Mouse (Mus musculus) liver, embryonic 13.5 days (tissue): ENCODE results near the gene Gm11361. TPM values are rescaled to one million over a fixed set of nuclear protein-coding genes. Genes with fewer than 3 reads are reported as not detected.

Experiments
- ATAC-seq: fragments of 200-750 bp; cut with Nextera tagmentation; 2 replicates; pipeline ENCODE4 v1.8.0; 2017; ENCODE audit warnings: low read depth, mild to moderate bottlenecking, moderate number of reproducible peaks, moderate library complexity
- DNase-seq: peaks from one replicate; pipeline ENCODE4 v3.0.0; 2022
- H3K27ac ChIP-seq: fragments of 300-500 bp; sonication (generic); 2 replicates; pipeline ENCODE4 v1.5.1; 2015; ENCODE audit warnings: moderate library complexity, mild to moderate bottlenecking, inconsistent platforms
- H3K27me3 ChIP-seq: fragments of 300-500 bp; sonication (generic); 2 replicates; pipeline ENCODE4 v1.6.1; 2015; ENCODE audit warnings: mild to moderate bottlenecking, inconsistent platforms
- H3K36me3 ChIP-seq: fragments of 300-500 bp; sonication (generic); 2 replicates; pipeline ENCODE4 v1.6.1; 2015; ENCODE audit warnings: mild to moderate bottlenecking, inconsistent platforms
- H3K4me1 ChIP-seq: fragments of 300-500 bp; sonication (generic); replicated peaks from 2 replicates; pipeline ENCODE4 v1.6.1; 2015; ENCODE audit warnings: inconsistent platforms
- H3K4me2 ChIP-seq: fragments of 300-500 bp; sonication (generic); 2 replicates; pipeline ENCODE4 v1.6.1; 2015; ENCODE audit warnings: inconsistent platforms, mild to moderate bottlenecking, moderate library complexity
- H3K4me3 ChIP-seq: fragments of 300-500 bp; sonication (generic); replicated peaks from 2 replicates; pipeline ENCODE4 v1.5.1; 2015; ENCODE audit warnings: mild to moderate bottlenecking, inconsistent platforms
- H3K9ac ChIP-seq: fragments of 300-500 bp; sonication (generic); 2 replicates; pipeline ENCODE4 v1.6.1; 2015; ENCODE audit warnings: mild to moderate bottlenecking, inconsistent platforms
- H3K9me3 ChIP-seq: fragments of 300-500 bp; sonication (generic); replicated peaks from 2 replicates; pipeline ENCODE4 v1.6.1; 2016; ENCODE audit warnings: inconsistent platforms
- WGBS: fragments of 180-500 bp; shearing (Covaris S2); methylation state at CpG from one replicate; pipeline ENCODE4 v1.1.7; 2015; ENCODE audit not compliant: insufficient replicate concordance; 5-methylcytosine and 5-hydroxymethylcytosine counted together
- polyA plus RNA-seq: library from polyadenylated mRNA; unstranded; fragments of >200 nt; fragmentation: Nextera tagmentation; extraction: Ambion mirVana; gene quantifications from 2 replicates; pipeline ENCODE4 v1.2.1, GENCODE M21; 2015

Gm11361 gene
- 6.4 and 10.9 TPM in 2 replicates for polyA plus RNA-seq

DNA sequence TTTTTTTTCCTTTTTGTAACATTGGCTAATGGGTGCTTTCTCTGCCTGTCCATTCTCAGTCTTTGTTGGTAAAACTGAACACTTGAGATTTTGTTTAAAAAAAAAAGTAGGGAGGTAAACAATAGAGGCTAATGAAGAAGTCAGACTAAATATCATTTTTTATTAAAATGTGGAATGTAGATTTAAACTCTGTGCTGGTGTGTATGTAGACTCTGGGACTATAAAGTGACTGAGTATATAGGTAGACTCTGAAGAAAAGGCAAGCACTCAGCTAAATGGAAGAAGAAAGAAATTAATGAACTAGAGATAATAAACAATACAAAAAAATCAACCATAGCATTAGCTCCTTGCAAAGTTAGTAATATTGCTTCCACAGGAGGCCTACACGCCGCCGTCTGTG is at the start of gene Gm11361:
Gene Gm11361 (plus strand): TSS at position 301 of the 400 bp plus-strand sequence.
- Histone ChIP-seq H3K4me3 (no peak within 1 kb of the TSS), H3K9ac (no peak within 1 kb of the TSS), H3K4me2 (no peak within 1 kb of the TSS), H3K27me3 (no peaks in the 10 kb centered on the region), H3K27ac (no peak within 1 kb of the TSS), H3K36me3 (no peaks in the 10 kb centered on the region), H3K9me3 (no peaks in the 10 kb centered on the region), H3K4me1 (no peaks in the 10 kb centered on the region)
- 85% methylated on average over 3 of the region's 3 CpGs for WGBS
- ATAC-seq (no peak), DNase-seq (no peak)

DNA sequence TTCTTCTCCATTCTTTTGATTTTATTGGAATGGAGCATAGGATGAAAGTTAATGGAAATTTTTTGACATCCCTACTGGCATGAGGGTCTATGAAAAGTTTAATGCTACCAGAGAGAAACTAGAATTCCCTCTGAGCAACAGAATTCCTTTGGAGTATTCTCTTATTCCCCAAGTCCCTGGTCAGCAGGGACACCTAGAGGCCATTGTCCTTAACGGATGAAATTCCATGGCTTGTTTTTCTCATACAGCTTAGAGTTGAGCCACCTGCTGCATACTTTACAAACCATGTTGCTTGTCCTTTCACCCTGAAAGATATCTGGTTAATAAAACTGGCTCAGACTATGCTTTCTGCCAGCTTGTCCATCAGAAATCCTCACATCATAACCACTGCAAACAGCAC is 7.1 kb downstream of the Gm11361 start:
- H3K4me3 ChIP-seq, result no peak overlapping the region
- ATAC-seq, result no peak
- no peak for DNase-seq
- H3K9me3 ChIP-seq, result no peaks in the 10 kb centered on the region
- no peaks in the 10 kb centered on the region for H3K36me3 ChIP-seq
- no peaks in the 10 kb centered on the region for H3K4me1 ChIP-seq
- no peak overlapping the region for H3K27ac ChIP-seq
- no peaks in the 10 kb centered on the region for H3K27me3 ChIP-seq
- WGBS, result 25% methylated on average over 1 of the region's 1 CpGs
- no peak overlapping the region for H3K4me2 ChIP-seq
- no peak overlapping the region for H3K9ac ChIP-seq

DNA sequence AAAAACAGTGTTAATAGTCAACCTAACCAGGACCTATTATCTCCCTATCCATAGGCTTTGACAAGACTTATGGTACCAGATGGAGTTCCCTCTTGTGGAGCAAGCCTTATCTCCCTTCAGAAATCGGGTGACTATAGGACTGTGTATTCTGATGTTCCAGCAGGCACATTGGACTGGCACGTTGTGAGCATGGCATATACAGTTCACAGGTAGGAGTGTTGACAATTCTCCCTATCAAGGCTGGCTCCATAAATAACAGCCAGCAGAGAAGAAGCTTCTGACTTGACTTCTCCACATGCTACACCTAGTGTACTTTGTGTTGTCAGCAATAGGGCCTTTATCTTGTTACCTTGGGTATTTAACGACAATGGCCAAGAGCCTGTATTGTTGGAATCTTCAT is 30.0 kb downstream of the Gm11361 start:
- H3K4me1 ChIP-seq, result no peaks in the 10 kb centered on the region
- no peak overlapping the region for H3K4me2 ChIP-seq
- H3K4me3 ChIP-seq, result no peak overlapping the region
- H3K9me3 ChIP-seq, result no peaks in the 10 kb centered on the region
- no peak for DNase-seq
- 68% methylated on average over 3 of the region's 3 CpGs for WGBS
- ATAC-seq, result no peak
- no peak overlapping the region for H3K9ac ChIP-seq
- H3K27ac ChIP-seq, result no peak overlapping the region
- no peaks in the 10 kb centered on the region for H3K36me3 ChIP-seq
- no peaks in the 10 kb centered on the region for H3K27me3 ChIP-seq

DNA sequence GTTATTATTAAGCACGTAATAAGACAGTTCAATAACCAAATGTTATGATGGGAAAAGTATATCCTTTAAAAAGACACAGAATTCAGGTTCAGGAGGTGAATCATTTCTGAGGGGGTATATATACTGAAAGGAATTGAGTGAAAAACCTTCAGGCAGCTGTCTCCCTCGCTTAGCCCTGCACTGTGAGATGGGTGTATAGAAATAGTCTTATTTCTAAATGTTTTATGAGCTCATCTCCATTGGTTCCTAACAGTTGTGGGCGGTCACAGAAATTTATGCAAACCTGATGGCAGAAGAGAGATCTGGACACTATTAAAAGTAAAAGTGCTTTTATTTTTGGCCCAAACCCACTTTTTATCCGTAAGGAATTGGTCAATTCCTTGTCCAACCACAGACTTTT is 36.9 kb downstream of the Gm11361 start:
- no peak overlapping the region for H3K4me2 ChIP-seq
- WGBS, result 56% methylated on average over 4 of the region's 4 CpGs
- DNase-seq, result no peak
- H3K9ac ChIP-seq, result no peak overlapping the region
- H3K4me1 ChIP-seq, result 0 out of 2 replicates have a peak, but pooled peaks cover 6% of the 10 kb centered on the region
- no peak overlapping the region for H3K4me3 ChIP-seq
- no peak overlapping the region for H3K27ac ChIP-seq
- H3K9me3 ChIP-seq, result no peaks in the 10 kb centered on the region
- H3K27me3 ChIP-seq, result no peaks in the 10 kb centered on the region
- ATAC-seq, result no peak
- no peaks in the 10 kb centered on the region for H3K36me3 ChIP-seq

DNA sequence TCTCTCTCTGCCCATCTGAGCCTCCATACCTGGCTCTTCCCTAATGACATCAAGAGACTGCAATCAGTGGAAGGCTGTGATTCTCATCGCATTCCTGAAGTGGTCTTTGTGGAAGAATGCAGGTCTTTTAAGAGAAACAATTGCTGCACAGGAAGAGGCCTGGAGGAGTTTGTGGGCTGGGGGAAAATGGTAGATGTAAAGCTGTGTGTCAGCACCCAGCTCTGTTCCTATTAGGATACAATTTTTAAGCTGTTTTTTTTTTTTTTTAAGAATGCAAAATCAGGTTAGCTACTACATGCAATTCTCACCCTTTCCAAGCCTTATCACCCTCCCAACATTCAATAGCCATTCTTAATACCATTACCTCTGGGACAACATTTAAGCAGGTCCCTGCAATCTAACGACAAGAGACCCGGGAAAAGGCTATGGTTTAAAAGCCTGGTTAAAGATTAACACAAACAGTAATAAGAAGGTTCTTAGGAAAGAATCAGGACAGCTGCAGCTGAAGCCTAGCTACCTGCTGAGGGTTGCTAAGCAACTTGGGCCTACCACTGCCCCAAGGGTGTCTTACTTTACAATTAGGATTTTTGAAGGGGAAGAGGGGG is 37.5 kb downstream of the Gm11361 start:
- WGBS, result 31% methylated on average over 3 of the region's 3 CpGs

DNA sequence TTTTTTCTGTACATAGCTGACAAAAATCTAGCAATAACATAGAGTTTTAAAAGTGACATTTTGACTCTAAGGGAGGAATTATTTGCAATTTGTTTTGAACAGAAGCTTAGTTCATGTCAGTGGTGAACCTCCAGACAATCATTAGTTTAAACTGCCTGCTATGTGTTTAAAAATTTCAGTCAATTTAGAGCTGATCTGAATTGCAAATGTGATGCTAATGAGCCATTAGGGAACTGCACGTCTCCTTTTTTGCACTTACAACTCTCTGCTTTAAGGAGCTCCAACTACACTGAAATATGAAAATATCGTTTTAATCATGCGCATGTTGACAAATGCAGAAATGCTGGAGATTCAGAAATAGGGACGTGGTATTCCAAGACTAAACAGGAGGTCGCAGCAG is 38.2 kb downstream of the Gm11361 start:
- H3K4me2 ChIP-seq, result no peak overlapping the region
- no peaks in the 10 kb centered on the region for H3K27me3 ChIP-seq
- H3K9ac ChIP-seq, result no peak overlapping the region
- 0 out of 2 replicates have a peak, but pooled peaks cover 6% of the 10 kb centered on the region for H3K4me1 ChIP-seq
- DNase-seq (no peak), ATAC-seq (no peak)
- no peaks in the 10 kb centered on the region for H3K9me3 ChIP-seq
- no peaks in the 10 kb centered on the region for H3K36me3 ChIP-seq
- 66% methylated on average over 5 of the region's 5 CpGs for WGBS
- H3K27ac ChIP-seq, result no peak overlapping the region
- no peak overlapping the region for H3K4me3 ChIP-seq

More for the DNA sequence above, 37.5 kb downstream of the Gm11361 start:
- H3K27me3 ChIP-seq, result no peaks in the 10 kb centered on the region
- 0 out of 2 replicates have a peak, but pooled peaks cover 6% of the 10 kb centered on the region for H3K4me1 ChIP-seq
- H3K4me3 ChIP-seq, result no peak overlapping the region
- no peak overlapping the region for H3K27ac ChIP-seq
- no peak overlapping the region for H3K9ac ChIP-seq
- H3K4me2 ChIP-seq, result no peak overlapping the region
- DNase-seq (no peak), ATAC-seq (no peak)
- H3K9me3 ChIP-seq, result no peaks in the 10 kb centered on the region
- no peaks in the 10 kb centered on the region for H3K36me3 ChIP-seq

DNA sequence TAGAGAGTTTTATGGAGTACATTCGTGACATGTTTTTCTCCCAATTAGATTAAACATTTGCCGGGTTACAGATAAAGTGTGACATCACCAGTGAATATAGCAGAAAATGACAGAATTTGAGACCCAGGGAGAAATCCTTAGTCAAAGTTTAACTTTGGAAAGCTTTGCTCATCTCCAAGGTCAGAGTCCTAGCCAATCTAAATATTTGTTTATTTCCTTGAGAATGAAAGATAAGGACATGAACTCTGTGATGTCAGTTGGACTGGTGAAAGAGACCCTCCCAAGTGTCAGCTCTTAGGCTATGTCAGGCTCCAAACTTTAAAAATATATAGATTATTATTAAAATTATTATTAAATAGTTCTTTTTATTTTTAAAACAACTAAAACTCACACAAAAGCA is 39.8 kb downstream of the Gm11361 start:
- Histone ChIP-seq H3K9me3 (no peaks in the 10 kb centered on the region), H3K4me2 (no peak overlapping the region), H3K27ac (no peak overlapping the region), H3K9ac (no peak overlapping the region), H3K4me3 (no peak overlapping the region), H3K4me1 (0 out of 2 replicates have a peak, but pooled peaks cover 6% of the 10 kb centered on the region), H3K36me3 (no peaks in the 10 kb centered on the region), H3K27me3 (no peaks in the 10 kb centered on the region)
- no peak for DNase-seq
- no peak for ATAC-seq
- 60% methylated on average over 2 of the region's 2 CpGs for WGBS

DNA sequence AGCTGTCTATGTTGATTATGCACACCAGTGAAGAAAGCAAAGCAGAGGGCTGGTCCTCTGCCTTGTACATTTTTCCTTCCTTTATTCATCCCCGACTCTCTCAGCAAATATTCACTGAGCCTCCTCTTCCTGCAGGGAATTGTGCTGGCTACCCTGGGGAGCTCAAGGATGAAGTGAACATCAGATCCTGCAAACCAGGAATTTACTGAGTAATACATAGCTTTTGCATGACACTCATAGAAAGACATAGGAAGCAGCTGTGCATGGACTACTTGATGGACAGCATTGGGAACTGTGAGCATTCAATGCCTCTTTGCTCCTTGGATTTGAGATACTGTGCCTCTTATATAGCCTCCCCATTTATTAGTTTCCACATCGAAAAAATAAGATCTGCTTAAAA is 40.2 kb downstream of the Gm11361 start:
- H3K27ac ChIP-seq, result no peak overlapping the region
- H3K4me2 ChIP-seq, result no peak overlapping the region
- WGBS, result 39% methylated on average over 2 of the region's 2 CpGs
- H3K9ac ChIP-seq, result no peak overlapping the region
- no peak for DNase-seq
- ATAC-seq, result no peak
- 0 out of 2 replicates have a peak, but pooled peaks cover 6% of the 10 kb centered on the region for H3K4me1 ChIP-seq
- H3K27me3 ChIP-seq, result no peaks in the 10 kb centered on the region
- H3K4me3 ChIP-seq, result no peak overlapping the region
- no peaks in the 10 kb centered on the region for H3K36me3 ChIP-seq
- no peaks in the 10 kb centered on the region for H3K9me3 ChIP-seq

Other genes with a start within 250 kb of the Gm11361 start
- gene Prl4a1, start 241.3 kb upstream of the Gm11361 start, polyA plus RNA-seq, result not detected in 2 replicates
- not detected in 2 replicates for gene Prl5a1, start 115.0 kb upstream of the Gm11361 start, polyA plus RNA-seq